Mouse (Mus musculus): Measurements from ENCODE around the gene Fbxl17. TPM values are rescaled to one million over a fixed set of nuclear protein-coding genes. Genes with fewer than 3 reads are reported as not detected.

Gene Fbxl17
- 7.3 and 7.8 TPM in 2 replicates for polyA plus RNA-seq (2015; fragmentation: Nextera tagmentation; extraction: Ambion mirVana)

DNA sequence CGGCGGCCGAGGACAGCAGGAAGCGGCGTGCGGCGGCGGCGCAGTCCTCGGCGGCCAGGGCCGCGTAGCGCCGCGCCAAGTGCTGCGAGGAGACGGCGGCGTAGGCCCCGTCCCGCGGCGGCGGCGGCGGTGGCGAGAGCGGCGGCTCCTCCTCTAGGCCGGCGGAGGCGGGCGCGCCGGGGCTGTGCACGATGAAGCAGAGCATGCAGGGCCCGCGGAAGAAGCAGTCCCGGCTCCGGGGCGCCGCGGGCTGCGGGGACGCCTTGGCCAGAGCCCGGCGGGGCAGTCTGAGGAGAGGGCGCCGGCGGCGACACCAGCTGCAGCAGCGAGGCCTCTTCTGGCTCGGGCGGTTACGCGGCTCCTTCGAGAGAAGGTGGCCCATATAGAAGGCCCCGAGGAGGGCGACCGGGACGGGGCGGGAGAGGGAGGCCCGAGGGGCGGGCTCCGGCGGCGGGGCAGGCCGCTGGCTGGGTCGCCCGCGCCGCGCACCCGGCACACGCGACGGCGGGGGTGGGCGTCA lies at the start of gene Fbxl17:
Gene Fbxl17 (minus strand): TSS at position 382 of the 520 bp plus-strand sequence.
- peak within 1 kb of the TSS; percentile 98 for H3K9ac ChIP-seq (replicated peaks; ENCODE audit: low read depth, low read length)
- no peaks in the 10 kb centered on the region for H3K27me3 ChIP-seq (replicated peaks; ENCODE audit: control insufficient read depth, insufficient read depth, low read length)
- H3K9me3 ChIP-seq (ENCODE audit: control insufficient read depth, low read length): no peaks in the 10 kb centered on the region
- WGBS: under 1% methylated on average over 70 of the region's 80 CpGs
- peak within 1 kb of the TSS; percentile 85 for H3K4me3 ChIP-seq (replicated peaks; ENCODE audit: low read length)
- peak; percentile 77 for ATAC-seq
- no peaks in the 10 kb centered on the region for H3K36me3 ChIP-seq (ENCODE audit: control insufficient read depth, insufficient read depth)
- H3K4me2 ChIP-seq (ENCODE audit: low read length): peak within 1 kb of the TSS; percentile 70
- H3K4me1 ChIP-seq (replicated peaks; ENCODE audit: control insufficient read depth, insufficient read depth, low read length): peaks cover 25% of the 10 kb centered on the region
- peak within 1 kb of the TSS; percentile 97 for H3K27ac ChIP-seq (ENCODE audit: low read length)

DNA sequence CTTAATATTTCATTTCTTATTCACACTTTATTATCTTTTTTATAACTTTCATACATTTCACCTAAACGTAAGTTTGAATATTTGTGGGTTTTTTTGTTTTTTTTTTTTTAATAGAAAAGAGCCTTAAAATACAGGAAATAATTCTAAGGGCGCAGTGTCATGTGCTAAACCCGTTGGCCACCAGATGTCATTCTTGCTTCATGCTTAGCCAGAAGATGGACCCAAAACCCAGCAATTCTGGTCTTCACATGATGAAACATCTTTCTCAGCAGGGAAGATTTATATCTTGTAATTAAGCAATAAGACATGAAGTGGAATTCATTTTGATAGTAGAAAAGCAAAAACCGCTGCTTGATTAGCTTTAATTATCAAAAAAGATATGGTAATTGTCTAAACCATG lies 47.6 kb upstream of the Fbxl17 start:
- Histone ChIP-seq H3K4me3 (replicated peaks; ENCODE audit: low read length) (no peak overlapping the region), H3K4me2 (ENCODE audit: low read length) (no peak overlapping the region), H3K36me3 (ENCODE audit: control insufficient read depth, insufficient read depth) (no peaks in the 10 kb centered on the region), H3K4me1 (replicated peaks; ENCODE audit: control insufficient read depth, insufficient read depth, low read length) (no peaks in the 10 kb centered on the region), H3K27ac (ENCODE audit: low read length) (no peak overlapping the region), H3K27me3 (replicated peaks; ENCODE audit: control insufficient read depth, insufficient read depth, low read length) (no peaks in the 10 kb centered on the region), H3K9ac (replicated peaks; ENCODE audit: low read depth, low read length) (no peak overlapping the region), H3K9me3 (ENCODE audit: control insufficient read depth, low read length) (no peaks in the 10 kb centered on the region)
- 79% methylated on average over 4 of the region's 4 CpGs for WGBS
- ATAC-seq: no peak

DNA sequence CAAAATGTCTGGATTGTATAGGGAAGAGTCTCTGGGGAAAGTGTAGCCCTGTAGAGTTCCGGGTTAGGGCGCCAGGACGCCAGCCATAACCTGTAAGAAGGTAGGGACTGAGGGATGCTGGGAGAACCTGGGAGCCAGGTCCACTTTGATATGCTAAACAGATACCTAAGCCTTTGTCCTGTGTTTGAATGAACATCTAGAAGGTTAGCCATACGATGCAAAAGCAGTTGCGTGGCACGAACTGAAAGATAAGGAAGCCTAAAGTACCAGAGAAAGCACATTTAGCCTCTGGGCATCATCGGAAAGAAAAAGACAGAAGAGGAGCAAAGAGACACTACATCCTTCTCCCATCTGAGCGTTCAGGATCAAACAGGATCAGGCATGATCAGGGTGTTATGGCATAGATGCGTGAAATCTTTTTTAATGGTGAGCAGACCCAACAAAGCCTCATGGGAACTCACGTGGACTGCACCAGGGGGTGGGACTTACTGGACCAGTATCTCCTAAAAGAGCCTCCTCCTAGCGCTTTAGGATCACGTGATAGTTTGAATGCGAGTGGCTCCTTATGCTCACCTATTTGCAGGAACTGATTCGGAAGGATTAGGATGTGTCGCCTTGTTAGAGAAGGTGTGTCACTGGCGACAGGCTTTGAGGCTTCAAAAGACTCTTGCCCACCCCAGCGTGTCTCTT lies 34.9 kb upstream of the Fbxl17 start:
- Histone ChIP-seq H3K4me2 (ENCODE audit: low read length) (no peak overlapping the region), H3K9me3 (ENCODE audit: control insufficient read depth, low read length) (no peaks in the 10 kb centered on the region), H3K27me3 (replicated peaks; ENCODE audit: control insufficient read depth, insufficient read depth, low read length) (no peaks in the 10 kb centered on the region), H3K4me3 (replicated peaks; ENCODE audit: low read length) (no peak overlapping the region), H3K9ac (replicated peaks; ENCODE audit: low read depth, low read length) (no peak overlapping the region), H3K36me3 (ENCODE audit: control insufficient read depth, insufficient read depth) (no peaks in the 10 kb centered on the region), H3K27ac (ENCODE audit: low read length) (no peak overlapping the region), H3K4me1 (replicated peaks; ENCODE audit: control insufficient read depth, insufficient read depth, low read length) (0 out of 2 replicates have a peak, but pooled peaks cover 2% of the 10 kb centered on the region)
- 92% methylated on average over 17 of the region's 17 CpGs for WGBS
- ATAC-seq: no peak

DNA sequence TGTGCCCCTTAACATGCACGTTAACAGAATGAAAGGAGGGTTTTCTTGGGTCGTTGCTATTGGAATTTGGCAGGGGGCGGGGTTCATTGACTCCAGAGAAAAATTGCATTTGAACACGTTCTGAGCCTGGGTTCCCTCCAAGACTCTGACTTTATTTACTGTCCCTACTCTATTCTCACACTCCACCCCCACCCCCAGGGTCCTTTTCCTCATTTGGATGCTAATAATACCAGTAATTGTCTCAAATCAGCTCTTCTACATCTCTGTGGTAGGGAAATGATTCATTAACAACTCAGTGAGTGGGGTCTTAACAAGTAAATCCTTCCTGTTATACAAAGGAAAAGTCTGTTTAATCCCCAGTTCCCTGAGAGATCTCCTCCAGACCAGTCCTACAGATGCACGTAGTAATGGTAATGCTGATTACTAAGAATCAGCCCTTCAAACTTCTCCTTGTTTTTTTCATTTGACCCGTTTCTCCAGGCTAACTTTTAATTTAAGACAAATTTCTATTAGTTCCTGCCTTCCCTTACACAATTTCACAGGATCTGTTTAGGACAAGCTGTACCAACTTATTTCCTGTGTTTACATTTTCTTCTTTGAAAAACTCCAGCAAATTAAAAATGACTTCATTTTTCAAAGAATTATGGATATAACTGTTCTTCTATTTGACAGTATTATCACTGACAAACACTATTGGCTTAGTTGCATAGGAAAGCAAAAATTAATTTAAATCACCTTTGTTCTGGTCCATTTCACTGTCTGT lies 33.4 kb upstream of the Fbxl17 start:
- Histone ChIP-seq H3K27me3 (replicated peaks; ENCODE audit: control insufficient read depth, insufficient read depth, low read length) (no peaks in the 10 kb centered on the region), H3K4me2 (ENCODE audit: low read length) (no peak overlapping the region), H3K9ac (replicated peaks; ENCODE audit: low read depth, low read length) (no peak overlapping the region), H3K27ac (ENCODE audit: low read length) (no peak overlapping the region), H3K4me3 (replicated peaks; ENCODE audit: low read length) (no peak overlapping the region), H3K36me3 (ENCODE audit: control insufficient read depth, insufficient read depth) (no peaks in the 10 kb centered on the region), H3K9me3 (ENCODE audit: control insufficient read depth, low read length) (no peaks in the 10 kb centered on the region), H3K4me1 (replicated peaks; ENCODE audit: control insufficient read depth, insufficient read depth, low read length) (0 out of 2 replicates have a peak, but pooled peaks cover 2% of the 10 kb centered on the region)
- no peak for ATAC-seq
- 4% methylated on average over 6 of the region's 6 CpGs for WGBS

DNA sequence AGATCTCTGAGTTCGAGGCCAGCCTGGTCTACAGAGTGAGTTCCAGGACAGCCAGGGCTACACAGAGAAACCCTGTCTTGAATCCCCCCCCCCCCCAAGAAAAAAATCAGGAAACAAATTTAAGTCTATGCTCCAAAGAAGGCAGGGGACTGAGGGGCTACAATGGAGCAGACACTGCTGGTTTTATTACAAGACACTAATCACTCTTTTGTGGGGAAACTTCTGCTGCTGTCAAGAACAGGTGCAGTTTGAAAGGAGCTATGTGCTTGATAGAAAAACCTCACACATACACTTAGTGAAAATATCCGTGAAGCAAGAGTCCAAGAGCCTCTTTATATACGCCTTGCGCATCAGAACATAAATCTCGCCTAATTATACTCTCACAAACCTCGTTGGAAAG lies 29.7 kb upstream of the Fbxl17 start:
- H3K27me3 ChIP-seq (replicated peaks; ENCODE audit: control insufficient read depth, insufficient read depth, low read length): no peaks in the 10 kb centered on the region
- no peak overlapping the region for H3K27ac ChIP-seq (ENCODE audit: low read length)
- H3K4me2 ChIP-seq (ENCODE audit: low read length): no peak overlapping the region
- H3K9me3 ChIP-seq (ENCODE audit: control insufficient read depth, low read length): no peaks in the 10 kb centered on the region
- H3K4me1 ChIP-seq (replicated peaks; ENCODE audit: control insufficient read depth, insufficient read depth, low read length): 0 out of 2 replicates have a peak, but pooled peaks cover 2% of the 10 kb centered on the region
- no peaks in the 10 kb centered on the region for H3K36me3 ChIP-seq (ENCODE audit: control insufficient read depth, insufficient read depth)
- H3K4me3 ChIP-seq (replicated peaks; ENCODE audit: low read length): no peak overlapping the region
- WGBS: 58% methylated on average over 6 of the region's 6 CpGs
- no peak overlapping the region for H3K9ac ChIP-seq (replicated peaks; ENCODE audit: low read depth, low read length)
- no peak for ATAC-seq

DNA sequence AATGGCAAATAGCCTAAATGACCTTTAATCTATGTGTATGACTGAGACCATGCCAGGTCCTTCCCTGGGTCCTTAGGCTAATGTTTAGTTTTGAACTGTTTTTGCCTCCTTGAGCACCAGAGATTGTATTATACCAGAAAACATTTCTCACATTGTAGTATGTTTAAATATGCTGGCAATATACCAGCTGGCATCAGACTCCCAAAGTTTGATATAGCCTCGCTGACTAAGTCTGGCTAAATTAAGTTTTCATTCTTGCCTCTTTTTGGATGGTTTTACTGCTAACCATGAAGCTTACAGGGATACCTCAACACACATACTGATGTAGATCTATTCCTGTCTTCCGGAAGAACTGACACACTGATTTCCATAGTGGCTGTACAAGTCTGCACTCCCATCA lies 20.9 kb upstream of the Fbxl17 start:
- H3K9ac ChIP-seq (replicated peaks; ENCODE audit: low read depth, low read length): no peak overlapping the region
- no peaks in the 10 kb centered on the region for H3K27me3 ChIP-seq (replicated peaks; ENCODE audit: control insufficient read depth, insufficient read depth, low read length)
- no peak overlapping the region for H3K4me2 ChIP-seq (ENCODE audit: low read length)
- H3K36me3 ChIP-seq (ENCODE audit: control insufficient read depth, insufficient read depth): no peaks in the 10 kb centered on the region
- 66% methylated on average over 2 of the region's 2 CpGs for WGBS
- H3K9me3 ChIP-seq (ENCODE audit: control insufficient read depth, low read length): no peaks in the 10 kb centered on the region
- no peak overlapping the region for H3K27ac ChIP-seq (ENCODE audit: low read length)
- no peak for ATAC-seq
- no peaks in the 10 kb centered on the region for H3K4me1 ChIP-seq (replicated peaks; ENCODE audit: control insufficient read depth, insufficient read depth, low read length)
- H3K4me3 ChIP-seq (replicated peaks; ENCODE audit: low read length): no peak overlapping the region

DNA sequence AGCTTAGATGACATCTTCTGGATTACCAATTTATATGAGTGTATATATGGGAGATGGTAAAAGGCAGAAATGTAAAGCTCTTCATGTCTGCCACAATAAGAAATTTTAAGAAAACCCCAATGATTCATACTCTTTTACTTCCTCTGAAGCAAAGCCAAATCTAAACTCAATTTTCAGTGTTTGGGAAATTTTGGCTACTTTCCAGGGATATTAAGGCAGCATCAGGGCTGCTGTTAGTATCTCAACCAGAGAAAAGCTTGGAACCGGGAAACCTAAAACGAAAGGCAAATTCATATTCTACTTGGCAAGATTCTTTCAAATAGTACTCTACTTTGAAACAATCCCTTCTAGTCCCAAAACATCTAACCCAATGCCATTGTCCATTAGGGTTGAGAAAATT lies 10.6 kb upstream of the Fbxl17 start:
- Histone ChIP-seq H3K4me3 (replicated peaks; ENCODE audit: low read length) (no peak overlapping the region), H3K36me3 (ENCODE audit: control insufficient read depth, insufficient read depth) (no peaks in the 10 kb centered on the region), H3K9me3 (ENCODE audit: control insufficient read depth, low read length) (no peaks in the 10 kb centered on the region), H3K9ac (replicated peaks; ENCODE audit: low read depth, low read length) (no peak overlapping the region), H3K27ac (ENCODE audit: low read length) (no peak overlapping the region), H3K4me2 (ENCODE audit: low read length) (no peak overlapping the region), H3K4me1 (replicated peaks; ENCODE audit: control insufficient read depth, insufficient read depth, low read length) (no peaks in the 10 kb centered on the region), H3K27me3 (replicated peaks; ENCODE audit: control insufficient read depth, insufficient read depth, low read length) (no peaks in the 10 kb centered on the region)
- ATAC-seq: no peak
- 92% methylated on average over 2 of the region's 2 CpGs for WGBS

DNA sequence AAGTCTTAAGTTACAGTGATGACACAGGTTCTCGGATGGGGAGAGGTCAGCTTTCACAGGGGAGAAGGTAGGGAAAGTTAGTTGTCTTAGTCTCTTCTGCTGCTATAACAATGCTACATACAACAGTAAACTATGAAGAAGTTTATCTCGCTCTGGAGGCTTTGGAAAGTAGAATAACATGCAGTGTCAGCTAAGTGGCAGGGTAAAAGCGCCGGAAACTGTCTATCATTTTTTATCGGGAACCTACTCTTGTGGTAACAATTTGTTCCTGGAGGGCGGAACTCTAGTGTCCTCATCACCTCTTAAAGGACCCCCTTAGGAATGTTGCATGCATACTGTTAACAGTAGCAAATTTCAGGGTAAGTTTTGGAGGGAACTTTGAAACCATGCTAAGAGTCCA lies 1.3 kb upstream of the Fbxl17 start:
- H3K36me3 ChIP-seq (ENCODE audit: control insufficient read depth, insufficient read depth): no peaks in the 10 kb centered on the region
- H3K27ac ChIP-seq (ENCODE audit: low read length): no peak overlapping the region
- no peaks in the 10 kb centered on the region for H3K27me3 ChIP-seq (replicated peaks; ENCODE audit: control insufficient read depth, insufficient read depth, low read length)
- H3K4me2 ChIP-seq (ENCODE audit: low read length): no peak overlapping the region
- no peaks in the 10 kb centered on the region for H3K9me3 ChIP-seq (ENCODE audit: control insufficient read depth, low read length)
- WGBS: 95% methylated on average over 6 of the region's 6 CpGs
- no peak overlapping the region for H3K4me3 ChIP-seq (replicated peaks; ENCODE audit: low read length)
- no peak for ATAC-seq
- no peak overlapping the region for H3K9ac ChIP-seq (replicated peaks; ENCODE audit: low read depth, low read length)
- H3K4me1 ChIP-seq (replicated peaks; ENCODE audit: control insufficient read depth, insufficient read depth, low read length): peaks cover 22% of the 10 kb centered on the region

DNA sequence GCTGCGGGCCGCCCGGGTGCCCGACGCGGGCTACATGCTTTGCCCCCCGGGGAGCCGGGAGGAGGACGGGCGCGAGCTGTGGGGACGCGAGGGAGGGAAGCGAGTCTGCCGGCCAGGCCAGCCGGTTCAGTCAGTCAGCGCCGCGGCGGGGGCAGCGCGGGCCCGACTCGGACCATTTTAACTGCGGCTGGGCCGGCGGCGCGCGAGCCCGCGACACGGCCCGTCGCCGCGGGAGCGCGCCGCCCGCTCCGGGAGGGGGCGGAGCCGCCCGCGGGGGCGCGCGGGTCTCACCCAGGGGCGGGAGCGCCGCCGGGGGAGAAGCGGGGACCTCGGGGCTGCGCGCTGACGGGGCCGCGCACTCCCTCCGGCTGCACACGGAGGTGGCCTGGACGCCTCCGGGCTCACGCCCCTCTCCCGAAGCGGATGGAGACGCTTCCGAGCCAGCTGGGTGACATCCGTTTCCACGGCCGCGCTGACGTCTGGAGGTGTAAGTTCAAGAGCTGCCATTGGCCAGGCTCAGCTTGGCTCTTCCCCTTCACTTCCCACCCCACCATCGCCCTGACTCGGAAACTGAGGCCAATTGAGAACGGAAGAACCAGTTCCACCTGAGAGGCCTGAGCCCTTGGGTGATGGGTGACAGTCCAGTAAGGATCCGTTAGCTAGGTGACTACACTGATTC lies 478 bp upstream of the Fbxl17 start:
- Histone ChIP-seq H3K27ac (ENCODE audit: low read length) (peak overlapping the region; percentile 97), H3K4me1 (replicated peaks; ENCODE audit: control insufficient read depth, insufficient read depth, low read length) (peaks cover 25% of the 10 kb centered on the region), H3K9me3 (ENCODE audit: control insufficient read depth, low read length) (no peaks in the 10 kb centered on the region), H3K4me3 (replicated peaks; ENCODE audit: low read length) (peak overlapping the region; percentile 85), H3K9ac (replicated peaks; ENCODE audit: low read depth, low read length) (peak overlapping the region; percentile 98), H3K36me3 (ENCODE audit: control insufficient read depth, insufficient read depth) (no peaks in the 10 kb centered on the region), H3K4me2 (ENCODE audit: low read length) (peak overlapping the region; percentile 70), H3K27me3 (replicated peaks; ENCODE audit: control insufficient read depth, insufficient read depth, low read length) (no peaks in the 10 kb centered on the region)
- WGBS: under 1% methylated on average over 61 of the region's 78 CpGs
- peak; percentile 75 for ATAC-seq

Data from forebrain, embryonic 16.5 days (tissue).